Mouse (Mus musculus) stomach, embryonic 15.5 days (tissue): Measurements from ENCODE around the gene Sec22c. TPM values are rescaled to one million over a fixed set of nuclear protein-coding genes. Genes with fewer than 3 reads are reported as not detected.
A peak's percentile ranks its signal among the peaks of the same experiment; 100 is the strongest.

Experiments used
- ATAC-seq: fragments of 200-750 bp; cut with Nextera tagmentation; 2 replicates; pipeline ENCODE4 v1.8.0; 2017; ENCODE audit warnings: low read depth, moderate number of reproducible peaks, moderate TSS enrichment; ENCODE audit not compliant: insufficient read depth, low FRiP score
- H3K27ac ChIP-seq: fragments of 300-500 bp; sonication (generic); 2 replicates; pipeline ENCODE4 v1.5.1; 2015; ENCODE audit warnings: mild to moderate bottlenecking, inconsistent platforms
- H3K27me3 ChIP-seq: fragments of 300-500 bp; sonication (generic); replicated peaks from 2 replicates; pipeline ENCODE4 v1.6.1; 2015; ENCODE audit warnings: inconsistent platforms
- H3K36me3 ChIP-seq: fragments of 300-500 bp; sonication (generic); 2 replicates; pipeline ENCODE4 v1.6.1; 2015; ENCODE audit warnings: inconsistent platforms
- H3K4me1 ChIP-seq: fragments of 300-500 bp; sonication (generic); 2 replicates; pipeline ENCODE4 v1.6.1; 2015; ENCODE audit warnings: inconsistent platforms
- H3K4me2 ChIP-seq: fragments of 300-500 bp; sonication (generic); 2 replicates; pipeline ENCODE4 v1.6.1; 2015; ENCODE audit warnings: mild to moderate bottlenecking, inconsistent platforms
- H3K4me3 ChIP-seq: fragments of 300-500 bp; sonication (generic); replicated peaks from 2 replicates; pipeline ENCODE4 v1.5.1; 2015; ENCODE audit warnings: inconsistent platforms
- H3K9ac ChIP-seq: fragments of 300-500 bp; sonication (generic); 2 replicates; pipeline ENCODE4 v1.6.1; 2015; ENCODE audit warnings: inconsistent platforms
- H3K9me3 ChIP-seq: fragments of 300-500 bp; sonication (generic); 2 replicates; pipeline ENCODE4 v1.6.1; 2016; ENCODE audit warnings: inconsistent platforms
- WGBS: fragments of 180-500 bp; shearing (Covaris S2); methylation state at CpG from one replicate; pipeline ENCODE4 v1.1.7; 2015; 5-methylcytosine and 5-hydroxymethylcytosine counted together
- polyA plus RNA-seq: library from polyadenylated mRNA; unstranded; fragments of >200 nt; fragmentation: Nextera tagmentation; extraction: Ambion mirVana; gene quantifications from 2 replicates; pipeline ENCODE4 v1.2.1, GENCODE M21; 2015

The Sec22c gene
- polyA plus RNA-seq: 10.2 and 12.2 TPM in 2 replicates

- peak; percentile 95 for ATAC-seq
- Histone ChIP-seq H3K4me2 (peak within 1 kb of the TSS; percentile 98), H3K9ac (peak within 1 kb of the TSS; percentile 47; the same call in 1 of the 2 replicates), H3K9me3 (no peaks in the 10 kb centered on the region), H3K4me1 (peaks cover 18% of the 10 kb centered on the region), H3K4me3 (peak within 1 kb of the TSS; percentile 78), H3K36me3 (0 out of 2 replicates have a peak, but pooled peaks cover 4% of the 10 kb centered on the region), H3K27ac (peak within 1 kb of the TSS; percentile 89), H3K27me3 (no peaks in the 10 kb centered on the region)
- WGBS: under 1% methylated on average over 66 of the region's 69 CpGs
Measured at GRCm38 (mm10) chr9:121704646-121705625, at the start of gene Sec22c. TSS of gene Sec22c (minus strand) at chr9:121705490.

- H3K4me1 ChIP-seq: peaks cover 12% of the 10 kb centered on the region
- H3K4me3 ChIP-seq: no peak overlapping the region
- H3K27me3 ChIP-seq: no peaks in the 10 kb centered on the region
- no peak for ATAC-seq
- peaks cover 54% of the 10 kb centered on the region for H3K36me3 ChIP-seq
- 91% methylated on average over 3 of the region's 3 CpGs for WGBS
- H3K9me3 ChIP-seq: no peaks in the 10 kb centered on the region
- no peak overlapping the region for H3K27ac ChIP-seq
- no peak overlapping the region for H3K9ac ChIP-seq
- no peak overlapping the region for H3K4me2 ChIP-seq
Measured at GRCm38 (mm10) chr9:121754624-121755023, 49.3 kb upstream of the Sec22c start.

GRCm38 (mm10) chr9:121752774-121753173, 47.5 kb upstream of the Sec22c start:
- ATAC-seq: no peak
- 94% methylated on average over 9 of the region's 9 CpGs for WGBS

GRCm38 (mm10) chr9:121744051-121744450, 38.8 kb upstream of the Sec22c start:
- Histone ChIP-seq H3K27ac (no peak overlapping the region), H3K27me3 (no peaks in the 10 kb centered on the region), H3K4me2 (no peak overlapping the region), H3K9me3 (no peaks in the 10 kb centered on the region), H3K36me3 (peaks cover 60% of the 10 kb centered on the region), H3K4me3 (no peak overlapping the region), H3K4me1 (no peaks in the 10 kb centered on the region), H3K9ac (no peak overlapping the region)
- no peak for ATAC-seq
- 85% methylated on average over 8 of the region's 8 CpGs for WGBS

More at GRCm38 (mm10) chr9:121752774-121753173, 47.5 kb upstream of the Sec22c start:
- Histone ChIP-seq H3K9ac (no peak overlapping the region), H3K36me3 (peaks cover 71% of the 10 kb centered on the region), H3K4me3 (no peak overlapping the region), H3K4me1 (no peaks in the 10 kb centered on the region), H3K9me3 (no peaks in the 10 kb centered on the region), H3K27me3 (no peaks in the 10 kb centered on the region), H3K27ac (no peak overlapping the region), H3K4me2 (no peak overlapping the region)

GRCm38 (mm10) chr9:121741168-121741567, 35.9 kb upstream of the Sec22c start:
- Histone ChIP-seq H3K27me3 (no peaks in the 10 kb centered on the region), H3K9ac (no peak overlapping the region), H3K36me3 (peaks cover 33% of the 10 kb centered on the region), H3K4me3 (no peak overlapping the region), H3K4me1 (no peaks in the 10 kb centered on the region), H3K27ac (no peak overlapping the region), H3K4me2 (no peak overlapping the region), H3K9me3 (no peaks in the 10 kb centered on the region)
- no peak for ATAC-seq
- 94% methylated on average over 3 of the region's 3 CpGs for WGBS

- Histone ChIP-seq H3K4me3 (no peak overlapping the region), H3K4me1 (no peaks in the 10 kb centered on the region), H3K36me3 (peaks cover 31% of the 10 kb centered on the region), H3K27ac (no peak overlapping the region), H3K9me3 (no peaks in the 10 kb centered on the region), H3K4me2 (no peak overlapping the region), H3K9ac (no peak overlapping the region), H3K27me3 (no peaks in the 10 kb centered on the region)
- ATAC-seq: no peak
- WGBS: 89% methylated on average over 6 of the region's 6 CpGs
Measured at GRCm38 (mm10) chr9:121740490-121740889, 35.2 kb upstream of the Sec22c start.

- Histone ChIP-seq H3K27ac (peak overlapping the region; percentile 92), H3K9ac (peak overlapping the region; percentile 94), H3K4me1 (peaks cover 3% of the 10 kb centered on the region), H3K36me3 (no peaks in the 10 kb centered on the region), H3K4me2 (peak overlapping the region; percentile 88), H3K4me3 (peak overlapping the region; percentile 87), H3K9me3 (no peaks in the 10 kb centered on the region), H3K27me3 (no peaks in the 10 kb centered on the region)
- WGBS: under 1% methylated on average over 62 of the region's 87 CpGs
- ATAC-seq: peak; percentile 29; the same call in 1 of the 2 replicates
Measured at GRCm38 (mm10) chr9:121719347-121720331, 14.3 kb upstream of the Sec22c start.

- Histone ChIP-seq H3K9ac (peak within 1 kb of the TSS; percentile 94), H3K4me2 (peak within 1 kb of the TSS; percentile 88), H3K27me3 (no peaks in the 10 kb centered on the region), H3K4me3 (peak within 1 kb of the TSS; percentile 87), H3K36me3 (no peaks in the 10 kb centered on the region), H3K4me1 (peaks cover 3% of the 10 kb centered on the region), H3K27ac (peak within 1 kb of the TSS; percentile 92), H3K9me3 (no peaks in the 10 kb centered on the region)
- ATAC-seq: peak; percentile 99
- WGBS: under 1% methylated on average over 61 of the region's 61 CpGs
Measured at GRCm38 (mm10) chr9:121718792-121719318, 13.6 kb upstream of the Sec22c start, which contains the start of gene Nktr. TSS of gene Nktr (plus strand) at chr9:121719169.

GRCm38 (mm10) chr9:121718070-121718705, 12.9 kb upstream of the Sec22c start:
- peak overlapping the region; percentile 87 for H3K4me3 ChIP-seq
- H3K9ac ChIP-seq: peak overlapping the region; percentile 42
- peak overlapping the region; percentile 64 for H3K4me2 ChIP-seq
- no peaks in the 10 kb centered on the region for H3K9me3 ChIP-seq
- no peaks in the 10 kb centered on the region for H3K27me3 ChIP-seq
- WGBS: 65% methylated on average over 15 of the region's 15 CpGs
- no peak for ATAC-seq
- 0 out of 2 replicates have a peak, but pooled peaks cover 5% of the 10 kb centered on the region for H3K36me3 ChIP-seq
- peaks cover 3% of the 10 kb centered on the region for H3K4me1 ChIP-seq
- H3K27ac ChIP-seq: peak overlapping the region; percentile 92

GRCm38 (mm10) chr9:121717048-121717447, 11.8 kb upstream of the Sec22c start:
- no peak overlapping the region for H3K4me2 ChIP-seq

More at GRCm38 (mm10) chr9:121717048-121717447, 11.8 kb upstream of the Sec22c start:
- H3K4me3 ChIP-seq: no peak overlapping the region
- H3K36me3 ChIP-seq: peaks cover 14% of the 10 kb centered on the region; the same call in 1 of the 2 replicates
- H3K27me3 ChIP-seq: no peaks in the 10 kb centered on the region
- no peak for ATAC-seq
- WGBS: 78% methylated on average over 2 of the region's 2 CpGs
- no peak overlapping the region for H3K27ac ChIP-seq
- H3K9me3 ChIP-seq: no peaks in the 10 kb centered on the region
- no peak overlapping the region for H3K9ac ChIP-seq
- peaks cover 5% of the 10 kb centered on the region for H3K4me1 ChIP-seq
